Mouse (Mus musculus): ENCODE data around the gene Iqsec1. TPM values are rescaled to one million over a fixed set of nuclear protein-coding genes. Genes with fewer than 3 reads are reported as not detected.

Gene Iqsec1
- polyA plus RNA-seq, 1 experiment: 46.1 TPM

- 76% methylated on average over 3 of the region's 3 CpGs for WGBS
- no peaks in the 10 kb centered on the region; the same call in 1 of the 2 replicates for H3K27me3 ChIP-seq (ENCODE audit: control insufficient read depth, insufficient read depth, low read length)
- no peak overlapping the region for H3K27ac ChIP-seq (ENCODE audit: insufficient read depth, low read depth, low read length)
- no peaks in the 10 kb centered on the region for H3K4me1 ChIP-seq (ENCODE audit: control insufficient read depth, insufficient read depth, insufficient read length, low read length)
- TF ChIP-seq CTCF (IDR thresholded peaks at IDR 0.05; ENCODE audit: extremely low read depth, insufficient read length, insufficient replicate concordance, low read depth, low read length) (no peak), POLR2A (IDR thresholded peaks at IDR 0.05; ENCODE audit: low read depth, low read length) (no peak)
- H3K36me3 ChIP-seq (ENCODE audit: control insufficient read depth, insufficient read depth, low read length): no peaks in the 10 kb centered on the region
- H3K4me3 ChIP-seq (ENCODE audit: low read depth, low read length): no peak overlapping the region
Observed at GRCm38 (mm10) chr6:90868033-90868432, 120.5 kb downstream of the Iqsec1 start.

- Histone ChIP-seq H3K4me1 (ENCODE audit: control insufficient read depth, insufficient read depth, insufficient read length, low read length) (no peaks in the 10 kb centered on the region), H3K27me3 (ENCODE audit: control insufficient read depth, insufficient read depth, low read length) (no peaks in the 10 kb centered on the region), H3K4me3 (ENCODE audit: low read depth, low read length) (no peak overlapping the region), H3K36me3 (ENCODE audit: control insufficient read depth, insufficient read depth, low read length) (no peaks in the 10 kb centered on the region), H3K27ac (ENCODE audit: insufficient read depth, low read depth, low read length) (no peak overlapping the region)
- WGBS: 85% methylated on average over 1 of the region's 1 CpGs
- TF ChIP-seq POLR2A (IDR thresholded peaks at IDR 0.05; ENCODE audit: low read depth, low read length): no peak
- no peak for TF ChIP-seq CTCF (IDR thresholded peaks at IDR 0.05; ENCODE audit: extremely low read depth, insufficient read length, insufficient replicate concordance, low read depth, low read length)
Observed at GRCm38 (mm10) chr6:90861370-90861769, 127.1 kb downstream of the Iqsec1 start.

- H3K27ac ChIP-seq (ENCODE audit: insufficient read depth, low read depth, low read length): no peak overlapping the region
- H3K4me1 ChIP-seq (ENCODE audit: control insufficient read depth, insufficient read depth, insufficient read length, low read length): no peaks in the 10 kb centered on the region
- no peaks in the 10 kb centered on the region for H3K27me3 ChIP-seq (ENCODE audit: control insufficient read depth, insufficient read depth, low read length)
- WGBS: 81% methylated on average over 1 of the region's 1 CpGs
- no peak overlapping the region for H3K4me3 ChIP-seq (ENCODE audit: low read depth, low read length)
- TF ChIP-seq POLR2A (IDR thresholded peaks at IDR 0.05; ENCODE audit: low read depth, low read length): no peak
- no peaks in the 10 kb centered on the region for H3K36me3 ChIP-seq (ENCODE audit: control insufficient read depth, insufficient read depth, low read length)
Observed at GRCm38 (mm10) chr6:90857844-90858243, 130.6 kb downstream of the Iqsec1 start.

GRCm38 (mm10) chr6:90852360-90852759, 136.1 kb downstream of the Iqsec1 start:
- TF ChIP-seq CTCF (IDR thresholded peaks at IDR 0.05; ENCODE audit: extremely low read depth, insufficient read length, insufficient replicate concordance, low read depth, low read length): no peak
- no peak for TF ChIP-seq POLR2A (IDR thresholded peaks at IDR 0.05; ENCODE audit: low read depth, low read length)
- Histone ChIP-seq H3K4me1 (ENCODE audit: control insufficient read depth, insufficient read depth, insufficient read length, low read length) (no peaks in the 10 kb centered on the region), H3K4me3 (ENCODE audit: low read depth, low read length) (no peak overlapping the region), H3K27me3 (ENCODE audit: control insufficient read depth, insufficient read depth, low read length) (no peaks in the 10 kb centered on the region), H3K36me3 (ENCODE audit: control insufficient read depth, insufficient read depth, low read length) (no peaks in the 10 kb centered on the region), H3K27ac (ENCODE audit: insufficient read depth, low read depth, low read length) (no peak overlapping the region)
- WGBS: 17% methylated on average over 2 of the region's 2 CpGs

- Histone ChIP-seq H3K4me3 (ENCODE audit: low read depth, low read length) (no peak overlapping the region), H3K36me3 (ENCODE audit: control insufficient read depth, insufficient read depth, low read length) (no peaks in the 10 kb centered on the region), H3K27me3 (ENCODE audit: control insufficient read depth, insufficient read depth, low read length) (no peaks in the 10 kb centered on the region), H3K4me1 (ENCODE audit: control insufficient read depth, insufficient read depth, insufficient read length, low read length) (no peaks in the 10 kb centered on the region), H3K27ac (ENCODE audit: insufficient read depth, low read depth, low read length) (no peak overlapping the region)
- TF ChIP-seq POLR2A (IDR thresholded peaks at IDR 0.05; ENCODE audit: low read depth, low read length): no peak
- TF ChIP-seq CTCF (IDR thresholded peaks at IDR 0.05; ENCODE audit: extremely low read depth, insufficient read length, insufficient replicate concordance, low read depth, low read length): no peak
- WGBS: 28% methylated on average over 1 of the region's 1 CpGs
Observed at GRCm38 (mm10) chr6:90848068-90848467, 140.4 kb downstream of the Iqsec1 start.

GRCm38 (mm10) chr6:90847523-90847922, 141.0 kb downstream of the Iqsec1 start:
- H3K27ac ChIP-seq (ENCODE audit: insufficient read depth, low read depth, low read length): no peak overlapping the region
- 66% methylated on average over 2 of the region's 2 CpGs for WGBS

GRCm38 (mm10) chr6:90839972-90840371, 148.5 kb downstream of the Iqsec1 start:
- no peaks in the 10 kb centered on the region for H3K4me1 ChIP-seq (ENCODE audit: control insufficient read depth, insufficient read depth, insufficient read length, low read length)
- 83% methylated on average over 2 of the region's 2 CpGs for WGBS
- no peak overlapping the region for H3K27ac ChIP-seq (ENCODE audit: insufficient read depth, low read depth, low read length)
- H3K36me3 ChIP-seq (ENCODE audit: control insufficient read depth, insufficient read depth, low read length): no peaks in the 10 kb centered on the region
- no peaks in the 10 kb centered on the region for H3K27me3 ChIP-seq (ENCODE audit: control insufficient read depth, insufficient read depth, low read length)
- TF ChIP-seq CTCF (IDR thresholded peaks at IDR 0.05; ENCODE audit: extremely low read depth, insufficient read length, insufficient replicate concordance, low read depth, low read length): no peak
- TF ChIP-seq POLR2A (IDR thresholded peaks at IDR 0.05; ENCODE audit: low read depth, low read length): no peak
- no peak overlapping the region for H3K4me3 ChIP-seq (ENCODE audit: low read depth, low read length)

More at GRCm38 (mm10) chr6:90847523-90847922, 141.0 kb downstream of the Iqsec1 start:
- TF ChIP-seq POLR2A (IDR thresholded peaks at IDR 0.05; ENCODE audit: low read depth, low read length): no peak
- TF ChIP-seq CTCF (IDR thresholded peaks at IDR 0.05; ENCODE audit: extremely low read depth, insufficient read length, insufficient replicate concordance, low read depth, low read length): no peak
- no peaks in the 10 kb centered on the region for H3K36me3 ChIP-seq (ENCODE audit: control insufficient read depth, insufficient read depth, low read length)
- H3K4me3 ChIP-seq (ENCODE audit: low read depth, low read length): no peak overlapping the region
- no peaks in the 10 kb centered on the region for H3K4me1 ChIP-seq (ENCODE audit: control insufficient read depth, insufficient read depth, insufficient read length, low read length)
- H3K27me3 ChIP-seq (ENCODE audit: control insufficient read depth, insufficient read depth, low read length): no peaks in the 10 kb centered on the region

GRCm38 (mm10) chr6:90836749-90837148, 151.7 kb downstream of the Iqsec1 start:
- no peak overlapping the region for H3K4me3 ChIP-seq (ENCODE audit: low read depth, low read length)
- H3K36me3 ChIP-seq (ENCODE audit: control insufficient read depth, insufficient read depth, low read length): no peaks in the 10 kb centered on the region
- H3K27me3 ChIP-seq (ENCODE audit: control insufficient read depth, insufficient read depth, low read length): no peaks in the 10 kb centered on the region
- H3K27ac ChIP-seq (ENCODE audit: insufficient read depth, low read depth, low read length): no peak overlapping the region
- H3K4me1 ChIP-seq (ENCODE audit: control insufficient read depth, insufficient read depth, insufficient read length, low read length): no peaks in the 10 kb centered on the region
- TF ChIP-seq CTCF (IDR thresholded peaks at IDR 0.05; ENCODE audit: extremely low read depth, insufficient read length, insufficient replicate concordance, low read depth, low read length): no peak
- WGBS: 28% methylated on average over 2 of the region's 2 CpGs
